ENCODE assay signal across 31 mouse cellular contexts in the genomic region with DNA sequence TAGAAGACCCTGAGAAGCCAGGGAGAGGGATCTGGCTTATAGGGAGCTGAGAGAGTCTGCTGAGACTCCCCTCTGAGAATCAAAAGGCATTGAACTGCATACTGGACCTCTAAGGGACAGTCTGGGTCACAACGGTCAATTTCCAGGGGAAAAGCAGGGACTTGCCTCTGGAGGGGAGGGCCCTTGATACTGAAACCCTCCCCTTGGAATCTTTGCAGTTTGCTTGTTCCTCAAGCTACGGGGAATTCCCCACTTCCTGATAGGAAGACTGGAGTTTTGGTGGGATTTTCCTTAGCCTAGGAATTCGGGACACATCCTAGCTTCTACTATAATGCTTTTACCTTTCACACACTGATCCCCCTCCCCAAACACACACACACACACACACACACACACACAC. TPM values are rescaled to one million over a fixed set of nuclear protein-coding genes. Genes with fewer than 3 reads are reported as not detected.
DNase-seq lines count a peak whose midpoint lies in the region; ATAC-seq and TF ChIP-seq lines count a peak whose summit lies in the region.
"Had no signal": no experiment of that assay in that cellular context is flagged by ENCODE, and none has a peak within 500 bp of the region (broad histone marks: within the 10 kb centered on the region; RNA-seq: fewer than 3 reads in every experiment).

No protein-coding gene starts in this region.

- WGBS in heart, embryonic 13.5 days = 30% methylated on average over 3 of the region's 3 CpGs
- WGBS in liver, adult 2 months = 45% methylated on average over 3 of the region's 3 CpGs
- WGBS in liver, embryonic 11.5 days = 29% methylated on average over 3 of the region's 3 CpGs

- H3K9ac ChIP-seq in heart, embryonic 13.5 days = 0 out of 2 replicates have a peak overlapping the region, but pooled peaks have one; percentile 3
- H3K9ac ChIP-seq in liver, adult 2 months (ENCODE audit: low read depth, low read length) = no peak overlapping the region
- H3K9ac ChIP-seq in liver, embryonic 11.5 days (ENCODE audit: low read depth, low read length) = no peak overlapping the region
- H3K9ac ChIP-seq: embryonic facial prominence, embryonic 13.5 days; hindbrain, embryonic 14.5 days; kidney, embryonic 15.5 days; liver, embryonic 14.5 days; neural tube, embryonic 13.5 days had no signal

- no peak for TF ChIP-seq CTCF in gastrocnemius, adult 2 months (IDR thresholded peaks at IDR 0.05)
- no peak for TF ChIP-seq CTCF in liver, adult 2 months (IDR thresholded peaks at IDR 0.05; ENCODE audit: low read depth, low read length)
- TF ChIP-seq CTCF in embryonic fibroblast, embryonic 13.5 days (IDR thresholded peaks at IDR 0.05; ENCODE audit: borderline replicate concordance, insufficient read depth, low read length) = no peak

- intact Hi-C loops in gastrocnemius, adult 2 months (cut with DNase I) = no loop called here
- intact Hi-C loops in gastrocnemius, postnatal 36 days (cut with DNase I) = no loop called here
- intact Hi-C loops in heart, postnatal 10 days (cut with DNase I) = no loop called here

- no peaks in the 10 kb centered on the region for H3K36me3 ChIP-seq in heart, embryonic 13.5 days
- no peaks in the 10 kb centered on the region for H3K36me3 ChIP-seq in liver, adult 2 months (ENCODE audit: control insufficient read depth, insufficient read depth, low read length)
- H3K36me3 ChIP-seq in liver, embryonic 11.5 days (ENCODE audit: control insufficient read depth, insufficient read depth, low read length) = no peaks in the 10 kb centered on the region
- H3K36me3 ChIP-seq: embryonic facial prominence, embryonic 13.5 days; kidney, embryonic 15.5 days; neural tube, embryonic 13.5 days had no signal

- no peak for TF ChIP-seq POLR2A in liver, adult 2 months (IDR thresholded peaks at IDR 0.05; ENCODE audit: extremely low read depth, insufficient read depth, low read length)
- TF ChIP-seq POLR2A in embryonic fibroblast, embryonic 13.5 days (IDR thresholded peaks at IDR 0.05; ENCODE audit: low read depth, low read length) = no peak

- H3K4me3 ChIP-seq in gastrocnemius, adult 2 months = no peak overlapping the region
- no peak overlapping the region for H3K4me3 ChIP-seq in heart, embryonic 13.5 days
- H3K4me3 ChIP-seq in liver, adult 2 months (ENCODE audit: insufficient read depth, low read depth, low read length) = no peak overlapping the region
- no peak overlapping the region for H3K4me3 ChIP-seq in liver, embryonic 11.5 days (ENCODE audit: low read depth, low read length)
- H3K4me3 ChIP-seq in embryonic fibroblast, embryonic 13.5 days (ENCODE audit: insufficient read depth, low read length) = no peak overlapping the region
- H3K4me3 ChIP-seq: embryonic facial prominence, embryonic 13.5 days; erythroblast, embryonic 14.5 days; kidney, embryonic 15.5 days; layer of hippocampus, adult 2 months; left cerebral cortex, adult 2 months; neural tube, embryonic 13.5 days had no signal

- no peak for ATAC-seq in heart, embryonic 13.5 days (ENCODE audit: extremely low read depth, insufficient number of reproducible peaks, low FRiP score, low TSS enrichment)
- ATAC-seq in liver, embryonic 11.5 days (replicated peaks; ENCODE audit: low FRiP score) = no peak
- ATAC-seq: CD4-positive, CD25-positive, alpha-beta regulatory T cell, adult 4 months; forebrain, embryonic 16.5 days; inflammation-experienced regulatory T-cells, adult 6 months; midbrain, embryonic 16.5 days had no signal

- no peak for DNase-seq in gastrocnemius, adult 2 months
- DNase-seq in gastrocnemius, postnatal 36 days = no peak
- DNase-seq in heart, postnatal 10 days = no peak
- peak; percentile 31 for DNase-seq in liver, adult 2 months (ENCODE audit: extremely low read depth, low read depth, low spot score)
- no peak for DNase-seq in liver, embryonic 11.5 days (ENCODE audit: low spot score)
- DNase-seq in embryo, embryonic 9.5 days (ENCODE audit: extremely low spot score) = no peak
- DNase-seq: adrenal gland, postnatal 14 days; cerebellum, adult 11-12 months; cerebellum, adult 9-11 months; embryo, embryonic 11 days; kidney, adult 18-20 months; kidney, postnatal 25 days; lung, adult 2 months; lung, postnatal 10 days; thymus, postnatal 4 days had no signal

- no peaks in the 10 kb centered on the region for H3K79me2 ChIP-seq in liver, adult 2 months (ENCODE audit: control insufficient read depth, insufficient read depth, low read length)

- H3K4me2 ChIP-seq in heart, embryonic 13.5 days = no peak overlapping the region
- no peak overlapping the region for H3K4me2 ChIP-seq in liver, embryonic 11.5 days
- H3K4me2 ChIP-seq: embryonic facial prominence, embryonic 13.5 days; hindbrain, embryonic 14.5 days; kidney, embryonic 15.5 days; neural tube, embryonic 13.5 days had no signal

- H3K27ac ChIP-seq in gastrocnemius, adult 2 months = peak overlapping the region; percentile 24; the same call in 1 of the 2 replicates
- H3K27ac ChIP-seq in heart, embryonic 13.5 days (replicated peaks) = peak overlapping the region; percentile 9; the same call in 1 of the 2 replicates
- no peak overlapping the region for H3K27ac ChIP-seq in liver, adult 2 months (replicated peaks; ENCODE audit: insufficient read depth, low read depth, low read length)
- no peak overlapping the region for H3K27ac ChIP-seq in liver, embryonic 11.5 days (ENCODE audit: low read depth, low read length)
- peak overlapping the region; percentile 76 for H3K27ac ChIP-seq in embryonic fibroblast, embryonic 13.5 days (ENCODE audit: insufficient read depth, low read length)
- H3K27ac ChIP-seq: embryonic facial prominence, embryonic 13.5 days; hindbrain, embryonic 14.5 days; kidney, embryonic 15.5 days; layer of hippocampus, adult 2 months; left cerebral cortex, adult 2 months; liver, embryonic 14.5 days; macrophage; neural tube, embryonic 13.5 days had no signal

- H3K27me3 ChIP-seq in heart, embryonic 13.5 days (replicated peaks) = 0 out of 2 replicates have a peak, but pooled peaks cover 3% of the 10 kb centered on the region
- H3K27me3 ChIP-seq in liver, adult 2 months (ENCODE audit: control insufficient read depth, insufficient read depth, low read length) = no peaks in the 10 kb centered on the region
- no peaks in the 10 kb centered on the region for H3K27me3 ChIP-seq in liver, embryonic 11.5 days (replicated peaks; ENCODE audit: control insufficient read depth, insufficient read depth, low read length)
- H3K27me3 ChIP-seq: embryonic facial prominence, embryonic 13.5 days; neural tube, embryonic 13.5 days had no signal

- H3K9me3 ChIP-seq in heart, embryonic 13.5 days = no peaks in the 10 kb centered on the region
- no peaks in the 10 kb centered on the region for H3K9me3 ChIP-seq in liver, embryonic 11.5 days (ENCODE audit: control insufficient read depth, low read length)
- H3K9me3 ChIP-seq: embryonic facial prominence, embryonic 13.5 days; kidney, embryonic 15.5 days; neural tube, embryonic 13.5 days had no signal

- H3K4me1 ChIP-seq in heart, embryonic 13.5 days = peaks cover 23% of the 10 kb centered on the region
- no peaks in the 10 kb centered on the region for H3K4me1 ChIP-seq in liver, adult 2 months (ENCODE audit: control insufficient read depth, insufficient read depth, low read length)
- H3K4me1 ChIP-seq in liver, embryonic 11.5 days (replicated peaks; ENCODE audit: control insufficient read depth, insufficient read depth, low read length) = no peaks in the 10 kb centered on the region
- peaks cover 15% of the 10 kb centered on the region for H3K4me1 ChIP-seq in embryonic fibroblast, embryonic 13.5 days (ENCODE audit: control insufficient read depth, insufficient read depth, low read length)

RNA-seq across cellular contexts. Expression of a gene that starts 15.5 kb away (rescaled TPM):
- total RNA-seq in gastrocnemius, adult 2 months (2021) = 1 to 10 TPM; 7.9 to 8.5 TPM
- total RNA-seq in gastrocnemius, postnatal 36 days (2021) = 1 to 10 TPM; 6.0 to 9.7 TPM
- 8.3 and 11.6 TPM in 2 replicates for polyA plus RNA-seq in heart, embryonic 13.5 days (2015; fragmentation: Nextera tagmentation; extraction: Ambion mirVana)
- 10 to 100 TPM; 25.5 to 29.0 TPM for total RNA-seq in heart, postnatal 10 days (2021)
- total RNA-seq in liver, adult 2 months (2014; rRNA removed) = 3.0 and 3.3 TPM in 2 replicates
- 4.6 and 6.6 TPM in 2 replicates for polyA plus RNA-seq in liver, adult 2 months (2012; rRNA removed)
- 10.7 TPM in 2 replicates for polyA plus RNA-seq in liver, embryonic 11.5 days (2014; fragmentation: Nextera tagmentation; extraction: Ambion mirVana)
- polyA plus RNA-seq in embryonic fibroblast, embryonic 13.5 days (2011; ENCODE audit: insufficient read length, low read depth, missing spikeins) = 208 and 272 TPM in 2 replicates
- total RNA-seq: megakaryocyte-erythroid progenitor cell, adult 5-6 weeks had no signal

Comparison
In these comparisons a context has a peak if more than half of its experiments do, and no peak if none do; other contexts are left out.
1. H3K27ac ChIP-seq: peak in gastrocnemius, adult 2 months (single experiment), heart, embryonic 13.5 days (single experiment) and embryonic fibroblast, embryonic 13.5 days (single experiment); none in liver, adult 2 months (single experiment) and liver, embryonic 11.5 days (single experiment).